Mouse (Mus musculus) small intestine, adult 2 months (tissue): Measurements from ENCODE around the gene Gpr176.

ENCODE experiments used
- CTCF ChIP-seq: fragments of 200-500 bp; IDR thresholded peaks from 2 replicates; pipeline ENCODE4 v1.5.1; 2012; ENCODE audit warnings: low read depth, mild to moderate bottlenecking, control low read depth, inconsistent platforms, low read length, moderate library complexity, mixed read lengths; ENCODE audit not compliant: insufficient replicate concordance, insufficient read length; ENCODE audit errors: extremely low read depth
- POLR2A ChIP-seq: fragments of 200-500 bp; IDR thresholded peaks from 2 replicates; pipeline ENCODE4 v1.6.1; 2012; ENCODE audit warnings: low read depth, mild to moderate bottlenecking, control low read depth, inconsistent platforms, low read length, moderate library complexity

DNA sequence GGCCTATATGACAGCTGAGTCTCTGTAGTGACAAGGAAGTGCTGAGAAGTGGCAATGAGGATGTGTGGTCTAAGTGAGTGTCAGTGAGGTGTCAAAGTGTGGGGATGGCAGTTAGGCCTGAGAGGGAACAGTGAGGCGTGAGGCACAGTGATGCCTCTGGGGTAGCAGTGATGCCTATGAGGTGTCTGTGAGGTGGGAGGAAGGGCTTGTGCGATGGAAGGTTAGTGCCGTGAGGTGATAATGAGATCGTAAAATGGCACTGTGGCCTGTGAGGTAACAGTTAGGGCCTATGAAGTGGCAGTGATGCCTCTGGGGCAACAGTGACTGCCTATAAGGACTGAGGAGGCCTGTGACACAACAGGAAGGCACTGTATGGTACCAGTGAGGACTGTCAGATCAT, 69.8 kb downstream of the Gpr176 start:
- TF ChIP-seq POLR2A, result no peak
- TF ChIP-seq CTCF, result no peak
